Mouse (Mus musculus): Measurements from ENCODE around the gene Txndc17. TPM values are rescaled to one million over a fixed set of nuclear protein-coding genes. Genes with fewer than 3 reads are reported as not detected.

The Txndc17 gene
- total RNA-seq, 2 experiments from 2014 or later, result 32.1 to 33.0 TPM

- intact Hi-C loops (cut with DNase I; ENCODE audit: low total_unique reads), result loop anchor here (10.0 kb wide), 1 partner anchor 1230 kb away; the partner anchor contains the start of gene C1qbp
- peak; percentile 95 for DNase-seq
Observed at GRCm38 (mm10) chr11:72214591-72215409, 7.5 kb downstream of the Txndc17 start.

- intact Hi-C loops (cut with DNase I; ENCODE audit: low total_unique reads), result loop anchor here (10.0 kb wide), 1 partner anchor 1231 kb away; the partner anchor contains the start of gene C1qbp
- DNase-seq, result peak; percentile 77
Observed at GRCm38 (mm10) chr11:72215410-72215797, 8.1 kb downstream of the Txndc17 start, which contains the start of gene Med31. TSS of gene Med31 (minus strand) at chr11:72215592.

GRCm38 (mm10) chr11:72217116-72217515 is 9.8 kb downstream of the Txndc17 start:
- intact Hi-C loops (cut with DNase I; ENCODE audit: low total_unique reads), result loop anchor here (10.0 kb wide), 1 partner anchor 1232 kb away; the partner anchor contains the start of gene C1qbp

GRCm38 (mm10) chr11:72221278-72221677 is 13.9 kb downstream of the Txndc17 start:
- DNase-seq, result peak; percentile 74
- intact Hi-C loops (cut with DNase I; ENCODE audit: low total_unique reads), result loop anchor here (10.0 kb wide), 1 partner anchor 334 kb away; the partner anchor contains the start of gene Spns3

More at GRCm38 (mm10) chr11:72217116-72217515, 9.8 kb downstream of the Txndc17 start:
- DNase-seq, result no peak

- intact Hi-C loops (cut with DNase I; ENCODE audit: low total_unique reads), result loop anchor here (10.0 kb wide), 1 partner anchor 331 kb away; the partner anchor contains the start of gene Spns3
- DNase-seq, result no peak
Observed at GRCm38 (mm10) chr11:72223414-72223813, 16.1 kb downstream of the Txndc17 start.

GRCm38 (mm10) chr11:72224865-72225264 is 17.5 kb downstream of the Txndc17 start:
- intact Hi-C loops (cut with DNase I; ENCODE audit: low total_unique reads), result loop anchor here (5.0 to 10.0 kb wide), 3 partner anchors 117 to 330 kb away; partner anchors contain the start of gene Spns3
- DNase-seq, result peak; percentile 71

- intact Hi-C loops (cut with DNase I; ENCODE audit: low total_unique reads), result loop anchor here (5.0 to 10.0 kb wide), 3 partner anchors 116 to 329 kb away; partner anchors contain the start of gene Spns3
Observed at GRCm38 (mm10) chr11:72226020-72226791, 18.9 kb downstream of the Txndc17 start.

GRCm38 (mm10) chr11:72226901-72227300 is 19.6 kb downstream of the Txndc17 start:
- intact Hi-C loops (cut with DNase I; ENCODE audit: low total_unique reads), result loop anchor here (5.0 to 10.0 kb wide), 3 partner anchors 115 to 328 kb away; partner anchors contain the start of gene Spns3
- DNase-seq, result no peak

More at GRCm38 (mm10) chr11:72226020-72226791, 18.9 kb downstream of the Txndc17 start:
- no peak for DNase-seq

GRCm38 (mm10) chr11:72228513-72228912 is 21.2 kb downstream of the Txndc17 start:
- intact Hi-C loops (cut with DNase I; ENCODE audit: low total_unique reads), result loop anchor here (2.0 to 10.0 kb wide), 4 partner anchors 36 to 326 kb away; partner anchors contain the start of gene Spns3

GRCm38 (mm10) chr11:72232068-72232467 is 24.7 kb downstream of the Txndc17 start:
- intact Hi-C loops (cut with DNase I; ENCODE audit: low total_unique reads), result no loop called here
- no peak for DNase-seq

More at GRCm38 (mm10) chr11:72228513-72228912, 21.2 kb downstream of the Txndc17 start:
- DNase-seq, result no peak

GRCm38 (mm10) chr11:72232991-72233390 is 25.6 kb downstream of the Txndc17 start:
- intact Hi-C loops (cut with DNase I; ENCODE audit: low total_unique reads), result no loop called here
- DNase-seq, result no peak

GRCm38 (mm10) chr11:72234013-72234412 is 26.7 kb downstream of the Txndc17 start:
- intact Hi-C loops (cut with DNase I; ENCODE audit: low total_unique reads), result no loop called here
- peak; percentile 78 for DNase-seq

- intact Hi-C loops (cut with DNase I; ENCODE audit: low total_unique reads), result no loop called here
- DNase-seq, result no peak
Observed at GRCm38 (mm10) chr11:72240062-72240860, 32.9 kb downstream of the Txndc17 start.

- DNase-seq, result no peak
- intact Hi-C loops (cut with DNase I; ENCODE audit: low total_unique reads), result no loop called here
Observed at GRCm38 (mm10) chr11:72245196-72245753, 37.9 kb downstream of the Txndc17 start.

- no peak for DNase-seq
- intact Hi-C loops (cut with DNase I; ENCODE audit: low total_unique reads), result no loop called here
Observed at GRCm38 (mm10) chr11:72255629-72256028, 48.3 kb downstream of the Txndc17 start.

GRCm38 (mm10) chr11:72256441-72256840 is 49.1 kb downstream of the Txndc17 start:
- DNase-seq, result no peak
- intact Hi-C loops (cut with DNase I; ENCODE audit: low total_unique reads), result no loop called here

Data from gastrocnemius, postnatal 14 days (tissue).